Mouse (Mus musculus) embryonic facial prominence, embryonic 13.5 days (tissue): ENCODE measurements around the gene Bcl11a. TPM values are rescaled to one million over a fixed set of nuclear protein-coding genes. Genes with fewer than 3 reads are reported as not detected.
A peak's percentile ranks its signal among the peaks of the same experiment; 100 is the strongest.

Experiments
- ATAC-seq: fragments of 200-750 bp; cut with Nextera tagmentation; 2 replicates; pipeline ENCODE4 v1.8.0; 2017; ENCODE audit warnings: low read depth; ENCODE audit not compliant: insufficient number of reproducible peaks, insufficient read depth, low FRiP score, low TSS enrichment
- H3K27ac ChIP-seq: fragments of 300-500 bp; sonication (generic); 2 replicates; pipeline ENCODE4 v1.5.1; 2015; ENCODE audit warnings: moderate library complexity, mild to moderate bottlenecking, inconsistent platforms
- H3K27me3 ChIP-seq: fragments of 300-500 bp; sonication (generic); 2 replicates; pipeline ENCODE4 v1.6.1; 2015; ENCODE audit warnings: mild to moderate bottlenecking, inconsistent platforms
- H3K36me3 ChIP-seq: fragments of 300-500 bp; sonication (generic); 2 replicates; pipeline ENCODE4 v1.6.1; 2015; ENCODE audit warnings: mild to moderate bottlenecking, inconsistent platforms
- H3K4me1 ChIP-seq: fragments of 300-500 bp; sonication (generic); 2 replicates; pipeline ENCODE4 v1.6.1; 2015; ENCODE audit warnings: inconsistent platforms
- H3K4me2 ChIP-seq: fragments of 300-500 bp; sonication (generic); 2 replicates; pipeline ENCODE4 v1.6.1; 2015; ENCODE audit warnings: moderate library complexity, mild to moderate bottlenecking, inconsistent platforms
- H3K4me3 ChIP-seq: fragments of 300-500 bp; sonication (generic); 2 replicates; pipeline ENCODE4 v1.5.1; 2015; ENCODE audit warnings: mild to moderate bottlenecking, inconsistent platforms
- H3K9ac ChIP-seq: fragments of 300-500 bp; sonication (generic); 2 replicates; pipeline ENCODE4 v1.6.1; 2015; ENCODE audit warnings: mild to moderate bottlenecking, inconsistent platforms
- H3K9me3 ChIP-seq: fragments of 300-500 bp; sonication (generic); 2 replicates; pipeline ENCODE4 v1.6.1; 2016; ENCODE audit warnings: inconsistent platforms
- WGBS: fragments of 180-500 bp; shearing (Covaris S2); methylation state at CpG from one replicate; pipeline ENCODE4 v1.1.7; 2015; ENCODE audit warnings: mixed read lengths; 5-methylcytosine and 5-hydroxymethylcytosine counted together
- polyA plus RNA-seq: library from polyadenylated mRNA; unstranded; fragments of >200 nt; fragmentation: Nextera tagmentation; extraction: Ambion mirVana; gene quantifications from 2 replicates; pipeline ENCODE4 v1.2.1, GENCODE M21; 2015

The Bcl11a gene
- polyA plus RNA-seq, 1 experiment from 2014 or later: 79.1 TPM

- Histone ChIP-seq H3K27ac (no peak overlapping the region), H3K36me3 (no peaks in the 10 kb centered on the region), H3K27me3 (0 out of 2 replicates have a peak, but pooled peaks cover 2% of the 10 kb centered on the region), H3K4me2 (peak overlapping the region; percentile 94), H3K9ac (peak overlapping the region; percentile 44), H3K9me3 (no peaks in the 10 kb centered on the region), H3K4me3 (peak overlapping the region; percentile 85), H3K4me1 (peaks cover 11% of the 10 kb centered on the region; the same call in 1 of the 2 replicates)
- no peak for ATAC-seq
- 2% methylated on average over 18 of the region's 18 CpGs for whole genome bisulfite sequencing
These were observed 3.8 kb upstream of the Bcl11a start for GRCm38 (mm10) chr11:24074021-24074591.

- 0% methylated on average over 11 of the region's 11 CpGs for WGBS
These were observed 3.2 kb upstream of the Bcl11a start, which contains the start of gene A830031A19Rik for GRCm38 (mm10) chr11:24074634-24075104. Gene A830031A19Rik, minus strand, starts transcription at chr11:24075054.

DNA sequence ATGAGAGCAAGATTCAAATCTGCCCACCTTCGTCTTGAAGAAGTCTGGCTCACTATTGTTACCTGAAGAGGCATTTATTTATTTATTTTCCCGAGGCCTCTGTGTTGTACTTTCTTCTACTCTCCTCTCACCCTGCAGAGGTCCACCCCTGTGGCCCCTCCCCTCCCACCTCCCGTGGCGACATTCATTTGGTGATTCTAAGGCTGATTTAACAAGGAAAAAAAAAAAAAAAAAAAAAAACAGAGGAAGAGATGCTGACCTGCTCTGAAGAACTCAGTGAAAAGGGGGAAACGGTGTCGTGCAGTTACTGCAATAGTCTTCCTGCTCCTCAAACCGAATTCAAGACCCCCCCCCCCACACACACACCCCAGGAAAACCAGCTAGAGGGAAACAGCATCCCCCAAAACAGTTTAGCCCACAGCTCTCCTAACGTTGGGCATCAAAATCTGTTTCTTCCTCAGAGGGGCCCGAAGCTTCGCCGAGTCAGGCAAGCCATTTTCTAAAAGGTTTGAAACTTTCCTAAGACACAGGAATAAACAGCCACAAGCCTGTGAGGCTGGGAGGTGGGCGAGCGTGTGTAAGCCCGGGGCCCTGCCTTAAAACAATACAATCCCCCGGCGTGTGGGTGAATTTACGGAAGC, 2.2 kb upstream of the Bcl11a start:
- peak overlapping the region; percentile 99 for H3K9ac ChIP-seq
- peak overlapping the region; percentile 99 for H3K27ac ChIP-seq
- peaks cover 11% of the 10 kb centered on the region; the same call in 1 of the 2 replicates for H3K4me1 ChIP-seq
- H3K9me3 ChIP-seq: no peaks in the 10 kb centered on the region
- peak overlapping the region; percentile 94 for H3K4me2 ChIP-seq
- peak overlapping the region; percentile 85 for H3K4me3 ChIP-seq
- no peak for ATAC-seq
- H3K36me3 ChIP-seq: no peaks in the 10 kb centered on the region
- H3K27me3 ChIP-seq: 0 out of 2 replicates have a peak, but pooled peaks cover 2% of the 10 kb centered on the region
- WGBS: under 1% methylated on average over 17 of the region's 17 CpGs

More at GRCm38 (mm10) chr11:24074634-24075104, 3.2 kb upstream of the Bcl11a start, which contains the start of gene A830031A19Rik:
- peaks cover 11% of the 10 kb centered on the region; the same call in 1 of the 2 replicates for H3K4me1 ChIP-seq
- peak within 1 kb of the TSS; percentile 99 for H3K27ac ChIP-seq
- H3K4me3 ChIP-seq: peak within 1 kb of the TSS; percentile 85
- H3K27me3 ChIP-seq: 0 out of 2 replicates have a peak, but pooled peaks cover 2% of the 10 kb centered on the region
- no peaks in the 10 kb centered on the region for H3K9me3 ChIP-seq
- H3K36me3 ChIP-seq: no peaks in the 10 kb centered on the region
- peak within 1 kb of the TSS; percentile 99 for H3K9ac ChIP-seq
- no peak for ATAC-seq
- H3K4me2 ChIP-seq: peak within 1 kb of the TSS; percentile 94

GRCm38 (mm10) chr11:24076127-24076650, 1.7 kb upstream of the Bcl11a start:
- Histone ChIP-seq H3K27ac (peak overlapping the region; percentile 99), H3K4me1 (peaks cover 11% of the 10 kb centered on the region; the same call in 1 of the 2 replicates), H3K4me3 (peak overlapping the region; percentile 85), H3K9me3 (no peaks in the 10 kb centered on the region), H3K4me2 (peak overlapping the region; percentile 94), H3K27me3 (0 out of 2 replicates have a peak, but pooled peaks cover 2% of the 10 kb centered on the region), H3K36me3 (no peaks in the 10 kb centered on the region), H3K9ac (peak overlapping the region; percentile 99)
- WGBS: under 1% methylated on average over 32 of the region's 32 CpGs
- no peak; the same call in 1 of the 2 replicates for ATAC-seq

- WGBS: under 1% methylated on average over 59 of the region's 59 CpGs
- peaks cover 11% of the 10 kb centered on the region; the same call in 1 of the 2 replicates for H3K4me1 ChIP-seq
- H3K4me3 ChIP-seq: peak overlapping the region; percentile 85
- H3K9ac ChIP-seq: peak overlapping the region; percentile 99
- ATAC-seq: peak; percentile 29
- H3K4me2 ChIP-seq: peak overlapping the region; percentile 94
- no peaks in the 10 kb centered on the region for H3K9me3 ChIP-seq
- no peaks in the 10 kb centered on the region for H3K36me3 ChIP-seq
- H3K27ac ChIP-seq: peak overlapping the region; percentile 99
- 0 out of 2 replicates have a peak, but pooled peaks cover 2% of the 10 kb centered on the region for H3K27me3 ChIP-seq
These were observed 780 bp upstream of the Bcl11a start for GRCm38 (mm10) chr11:24076821-24077730.

- WGBS: under 1% methylated on average over 38 of the region's 38 CpGs
- H3K9me3 ChIP-seq: no peaks in the 10 kb centered on the region
- H3K27me3 ChIP-seq: no peaks in the 10 kb centered on the region
These were observed 955 bp downstream of the Bcl11a start for GRCm38 (mm10) chr11:24078706-24079316.

DNA sequence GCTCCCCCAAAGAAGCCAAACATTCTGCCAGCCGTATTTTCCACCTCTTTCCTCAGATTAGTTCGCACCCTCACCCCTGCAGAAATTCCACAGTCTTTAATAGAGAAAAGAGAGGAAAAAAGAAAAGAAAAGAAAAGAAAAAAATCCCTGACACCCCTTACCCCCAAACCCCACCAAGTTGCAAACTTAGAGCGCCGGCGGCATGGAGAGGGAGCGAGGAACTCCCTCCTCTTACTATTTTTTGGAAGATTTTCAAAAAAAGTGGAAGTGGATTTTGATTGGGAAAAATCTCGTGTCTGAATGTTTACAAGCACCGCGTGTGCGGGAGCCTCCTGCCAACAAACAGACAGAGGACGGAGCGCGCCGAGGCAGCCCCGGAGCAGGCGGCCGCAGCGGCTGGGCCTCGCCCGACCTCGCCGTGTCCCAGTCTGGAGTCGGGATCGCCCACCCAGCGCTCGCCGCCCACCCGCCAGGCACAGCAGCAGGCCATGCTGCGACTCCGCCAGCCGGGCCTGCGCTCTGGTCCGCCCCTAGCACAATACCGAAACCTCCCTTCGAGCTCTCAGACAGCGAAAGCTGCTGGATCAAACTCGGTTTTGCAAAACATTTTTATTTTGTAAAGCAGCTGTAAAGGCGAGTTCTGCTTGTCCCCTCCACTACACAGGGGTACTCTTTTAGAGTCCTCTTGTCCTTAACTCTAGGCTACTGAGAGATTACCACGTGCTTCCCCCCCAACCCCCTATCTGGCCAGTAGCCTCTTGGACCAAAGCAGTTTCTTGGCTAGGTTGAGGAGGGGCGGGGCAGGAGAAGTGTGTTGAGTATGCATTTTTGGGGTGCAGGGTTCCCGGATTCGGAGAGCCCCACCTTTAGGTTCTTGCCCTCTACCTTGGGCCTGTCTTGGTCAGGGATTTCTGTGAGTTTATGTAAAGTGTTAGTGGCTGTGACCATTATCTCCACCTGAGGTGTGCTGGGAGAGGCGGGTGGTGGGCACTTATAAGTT, 1.8 kb downstream of the Bcl11a start:
- no peaks in the 10 kb centered on the region for H3K36me3 ChIP-seq
- H3K4me3 ChIP-seq: peak overlapping the region; percentile 85
- H3K9ac ChIP-seq: peak overlapping the region; percentile 99
- peak overlapping the region; percentile 99 for H3K27ac ChIP-seq
- no peaks in the 10 kb centered on the region for H3K9me3 ChIP-seq
- H3K4me2 ChIP-seq: peak overlapping the region; percentile 94
- peaks cover 16% of the 10 kb centered on the region for H3K4me1 ChIP-seq
- ATAC-seq: no peak
- no peaks in the 10 kb centered on the region for H3K27me3 ChIP-seq
- WGBS: under 1% methylated on average over 43 of the region's 43 CpGs

More at GRCm38 (mm10) chr11:24078706-24079316, 955 bp downstream of the Bcl11a start:
- peaks cover 19% of the 10 kb centered on the region for H3K4me1 ChIP-seq
- peak overlapping the region; percentile 99 for H3K9ac ChIP-seq
- no peaks in the 10 kb centered on the region for H3K36me3 ChIP-seq
- peak overlapping the region; percentile 85 for H3K4me3 ChIP-seq
- peak overlapping the region; percentile 99 for H3K27ac ChIP-seq
- ATAC-seq: no peak
- H3K4me2 ChIP-seq: peak overlapping the region; percentile 94

GRCm38 (mm10) chr11:24080541-24080940, 2.7 kb downstream of the Bcl11a start:
- Histone ChIP-seq H3K9me3 (no peaks in the 10 kb centered on the region), H3K27ac (peak overlapping the region; percentile 99), H3K4me2 (peak overlapping the region; percentile 94), H3K4me3 (peak overlapping the region; percentile 85), H3K4me1 (peaks cover 21% of the 10 kb centered on the region), H3K9ac (peak overlapping the region; percentile 99), H3K27me3 (no peaks in the 10 kb centered on the region), H3K36me3 (peaks cover 5% of the 10 kb centered on the region)
- WGBS: under 1% methylated on average over 30 of the region's 30 CpGs
- ATAC-seq: peak; percentile 35

- H3K27me3 ChIP-seq: no peaks in the 10 kb centered on the region
- peak; percentile 62 for ATAC-seq
- peak overlapping the region; percentile 94 for H3K4me2 ChIP-seq
- H3K27ac ChIP-seq: peak overlapping the region; percentile 99
- H3K9ac ChIP-seq: peak overlapping the region; percentile 99
- peaks cover 27% of the 10 kb centered on the region for H3K4me1 ChIP-seq
- under 1% methylated on average over 35 of the region's 35 CpGs for WGBS
- peak overlapping the region; percentile 85 for H3K4me3 ChIP-seq
- no peaks in the 10 kb centered on the region for H3K9me3 ChIP-seq
- H3K36me3 ChIP-seq: peaks cover 11% of the 10 kb centered on the region
These were observed 3.3 kb downstream of the Bcl11a start for GRCm38 (mm10) chr11:24081016-24081686.
